Mouse (Mus musculus): ENCODE data around the gene Dctn2.

DNA sequence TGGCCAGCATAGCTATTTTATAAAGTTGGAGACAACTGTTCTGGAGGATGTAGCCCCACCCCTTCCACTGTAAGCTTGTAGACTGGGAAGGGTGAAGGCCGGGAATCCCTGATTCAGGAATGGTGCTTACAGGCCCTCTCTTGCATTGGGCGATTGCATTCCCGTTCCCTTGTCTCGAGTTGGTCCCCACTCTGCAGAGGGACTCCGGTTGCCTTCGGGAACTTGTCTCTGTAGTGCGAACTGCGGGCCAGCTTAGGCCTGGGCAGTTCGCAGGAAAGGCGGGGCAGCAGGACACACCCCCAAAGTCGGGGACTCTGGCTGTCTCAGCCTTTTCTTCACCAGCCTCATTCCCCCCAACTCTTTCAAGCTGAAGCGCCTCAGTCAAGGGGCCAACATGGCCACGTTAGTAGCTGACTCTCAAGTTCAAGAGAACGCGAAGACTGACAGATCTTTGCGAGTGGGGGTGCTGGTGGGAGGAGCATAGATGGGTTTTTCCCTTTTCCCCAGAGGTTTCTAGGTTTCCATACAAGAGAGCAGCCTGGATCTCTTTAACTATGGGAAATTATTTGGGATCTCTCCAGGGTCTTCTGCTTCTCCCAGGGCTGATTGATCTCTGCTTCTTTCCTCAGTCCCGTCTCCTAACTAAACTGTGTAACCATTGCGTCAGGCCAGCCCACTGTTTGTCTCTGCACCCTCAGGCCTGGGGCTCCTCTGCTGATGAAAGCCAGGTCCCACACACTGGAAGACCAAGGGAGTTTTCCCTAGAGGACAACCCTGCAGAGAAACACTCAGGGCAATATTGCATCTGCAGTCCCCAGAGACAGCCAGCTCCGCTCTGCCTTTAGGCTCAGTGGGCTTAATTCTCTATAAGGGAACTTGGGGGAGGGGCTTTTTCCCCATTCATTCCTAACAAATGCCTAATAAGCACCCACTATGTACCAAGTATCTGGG is 25.0 kb downstream of the Dctn2 start:
- no peak; the same call in 1 of the 2 replicates for TF ChIP-seq MAZ (IDR thresholded peaks at IDR 0.05; ENCODE audit: low read depth, low read length)
- no peak; the same call in 1 of the 2 replicates for TF ChIP-seq POLR2A (IDR thresholded peaks at IDR 0.05; ENCODE audit: low read depth, low read length)
- no peak for TF ChIP-seq CTCF (conservative IDR thresholded peaks at IDR 0.05 in 1 of 2, IDR thresholded peaks at IDR 0.05 in 1 of 2; ENCODE audit: low read depth in 2 of 2, low read length in 2 of 2)
- TF ChIP-seq HCFC1 (IDR thresholded peaks at IDR 0.05; ENCODE audit: low read depth, low read length): no peak
- no peak for TF ChIP-seq UBTF (IDR thresholded peaks at IDR 0.05; ENCODE audit: low read depth, low read length)
- no peak for TF ChIP-seq MAFK (IDR thresholded peaks at IDR 0.05; ENCODE audit: insufficient replicate concordance, low read length)
- TF ChIP-seq RCOR1 (conservative IDR thresholded peaks at IDR 0.05; ENCODE audit: low read depth, low read length): 0 out of 2 replicates have a peak, but pooled peaks have one; percentile 40
- TF ChIP-seq EP300 (IDR thresholded peaks at IDR 0.05; ENCODE audit: low read length): 0 out of 2 replicates have a peak, but pooled peaks have one; percentile 9
- no peak for TF ChIP-seq ZC3H11A (IDR thresholded peaks at IDR 0.05; ENCODE audit: low read depth, low read length)
- TF ChIP-seq KAT2A (IDR thresholded peaks at IDR 0.05; ENCODE audit: insufficient replicate concordance, low read length): no peak
- TF ChIP-seq MEF2A (IDR thresholded peaks at IDR 0.05; ENCODE audit: borderline replicate concordance, low read depth, low read length): no peak
